Mouse (Mus musculus): ENCODE data around the gene Trim63. TPM values are rescaled to one million over a fixed set of nuclear protein-coding genes. Genes with fewer than 3 reads are reported as not detected.

Gene Trim63
- polyA plus RNA-seq, 1 experiment: 0.19 TPM

DNA sequence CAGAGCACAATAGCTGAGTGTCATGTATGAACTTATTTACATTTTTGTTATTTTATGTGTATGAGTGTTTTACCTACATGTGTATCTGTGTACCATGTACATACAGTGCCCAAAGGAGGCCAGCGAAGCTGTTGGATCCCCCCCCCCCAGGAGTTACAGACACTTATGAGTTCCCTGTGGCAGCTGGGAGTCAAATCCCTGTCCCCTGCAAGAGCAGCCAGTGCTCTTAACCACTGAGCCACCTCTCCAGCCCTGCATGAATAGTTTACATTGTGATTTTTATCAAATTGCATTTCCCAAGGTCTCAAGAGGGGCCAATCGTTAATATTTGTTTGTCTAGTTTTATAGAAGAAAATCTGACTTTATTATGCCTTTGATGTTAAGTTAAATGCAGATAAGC lies 8.0 kb upstream of the Trim63 start:
- no peaks in the 10 kb centered on the region for H3K36me3 ChIP-seq (ENCODE audit: control insufficient read depth, insufficient read depth)
- H3K27me3 ChIP-seq (ENCODE audit: control insufficient read depth, insufficient read depth, insufficient read length): no peaks in the 10 kb centered on the region
- no peak overlapping the region for H3ac ChIP-seq (ENCODE audit: control insufficient read depth, insufficient read length, low read depth)
- H3K79me2 ChIP-seq (ENCODE audit: control insufficient read depth, insufficient read depth): no peaks in the 10 kb centered on the region
- no peaks in the 10 kb centered on the region for H3K79me3 ChIP-seq (ENCODE audit: low read depth)
- TF ChIP-seq FOSL1 (IDR thresholded peaks at IDR 0.05; ENCODE audit: insufficient read depth, low read length, poor library complexity, severe bottlenecking) (no peak), MYOD1 (IDR thresholded peaks at IDR 0.05; ENCODE audit: control insufficient read depth, insufficient read length, low read depth) (no peak), CEBPB (IDR thresholded peaks at IDR 0.05; ENCODE audit: low read depth) (no peak), USF1 (IDR thresholded peaks at IDR 0.05; ENCODE audit: low read depth) (no peak), CTCF (IDR thresholded peaks at IDR 0.05; ENCODE audit: control insufficient read depth, insufficient read depth, insufficient read length) (no peak), MAX (IDR thresholded peaks at IDR 0.05) (no peak), MYOG (IDR thresholded peaks at IDR 0.05; ENCODE audit: control insufficient read depth, extremely low read depth, insufficient read length) (no peak)
- no peak overlapping the region for H3K4me3 ChIP-seq (ENCODE audit: insufficient read depth, poor library complexity, severe bottlenecking)

- Histone ChIP-seq H3K36me3 (ENCODE audit: control insufficient read depth, insufficient read depth) (no peaks in the 10 kb centered on the region), H3K4me3 (ENCODE audit: insufficient read depth, poor library complexity, severe bottlenecking) (no peak overlapping the region), H3K27me3 (ENCODE audit: control insufficient read depth, insufficient read depth, insufficient read length) (no peaks in the 10 kb centered on the region), H3K79me3 (ENCODE audit: low read depth) (no peaks in the 10 kb centered on the region), H3K79me2 (ENCODE audit: control insufficient read depth, insufficient read depth) (no peaks in the 10 kb centered on the region), H3ac (ENCODE audit: control insufficient read depth, insufficient read length, low read depth) (no peak overlapping the region)
- TF ChIP-seq USF1 (IDR thresholded peaks at IDR 0.05; ENCODE audit: low read depth) (no peak), CTCF (IDR thresholded peaks at IDR 0.05; ENCODE audit: control insufficient read depth, insufficient read depth, insufficient read length) (peak; percentile 40), CEBPB (IDR thresholded peaks at IDR 0.05; ENCODE audit: low read depth) (no peak)
These were observed 7.4 kb upstream of the Trim63 start for GRCm38 (mm10) chr4:134307367-134308072.

DNA sequence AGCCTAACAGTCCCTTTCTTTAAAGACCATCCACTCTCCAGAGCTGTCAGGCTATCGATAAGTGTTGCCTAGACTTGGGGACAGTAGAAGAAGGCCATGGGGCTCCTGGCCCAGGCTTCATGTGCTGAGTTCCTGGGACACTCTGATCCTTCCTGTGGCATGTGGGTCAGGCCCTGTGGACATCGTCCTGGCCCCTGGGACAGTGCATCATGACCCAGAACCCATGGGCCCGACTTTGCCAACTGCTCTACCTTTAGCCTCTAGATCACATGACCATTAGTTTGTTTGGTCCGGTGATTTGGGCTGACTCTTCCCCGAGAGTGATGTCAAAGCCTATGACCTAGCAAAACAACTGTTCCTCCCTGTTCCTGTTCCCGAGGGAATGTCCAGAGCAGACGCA lies 4.8 kb upstream of the Trim63 start:
- Histone ChIP-seq H3K79me2 (ENCODE audit: control insufficient read depth, insufficient read depth) (no peaks in the 10 kb centered on the region), H3K27me3 (ENCODE audit: control insufficient read depth, insufficient read depth, insufficient read length) (no peaks in the 10 kb centered on the region), H3K36me3 (ENCODE audit: control insufficient read depth, insufficient read depth) (no peaks in the 10 kb centered on the region), H3ac (ENCODE audit: control insufficient read depth, insufficient read length, low read depth) (no peak overlapping the region), H3K4me3 (ENCODE audit: insufficient read depth, poor library complexity, severe bottlenecking) (no peak overlapping the region), H3K79me3 (ENCODE audit: low read depth) (no peaks in the 10 kb centered on the region)
- TF ChIP-seq FOSL1 (IDR thresholded peaks at IDR 0.05; ENCODE audit: insufficient read depth, low read length, poor library complexity, severe bottlenecking) (no peak), CEBPB (IDR thresholded peaks at IDR 0.05; ENCODE audit: low read depth) (no peak), MYOG (IDR thresholded peaks at IDR 0.05; ENCODE audit: control insufficient read depth, extremely low read depth, insufficient read length) (no peak), MYOD1 (IDR thresholded peaks at IDR 0.05; ENCODE audit: control insufficient read depth, insufficient read length, low read depth) (no peak), MAX (IDR thresholded peaks at IDR 0.05) (no peak), USF1 (IDR thresholded peaks at IDR 0.05; ENCODE audit: low read depth) (no peak), CTCF (IDR thresholded peaks at IDR 0.05; ENCODE audit: control insufficient read depth, insufficient read depth, insufficient read length) (no peak)

DNA sequence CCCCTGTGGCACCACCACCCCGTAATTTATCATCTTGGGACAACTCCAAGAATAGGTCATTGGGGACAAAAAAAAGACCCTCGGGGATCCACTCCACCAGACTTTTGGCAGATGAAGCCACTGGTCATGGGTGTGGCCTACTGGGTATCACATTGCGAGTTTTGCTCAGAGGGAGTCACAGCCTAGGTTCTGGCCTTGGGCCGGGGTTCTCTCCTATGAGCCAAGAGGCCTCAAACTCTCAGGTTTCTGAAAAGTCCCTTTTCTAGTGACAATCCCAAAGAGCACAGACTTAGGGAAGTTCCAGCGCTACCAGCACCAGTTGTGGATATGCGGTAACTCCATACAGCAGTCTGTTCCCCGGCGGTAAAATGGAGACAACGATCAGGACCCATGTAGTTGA lies 4.3 kb upstream of the Trim63 start:
- TF ChIP-seq FOSL1 (IDR thresholded peaks at IDR 0.05; ENCODE audit: insufficient read depth, low read length, poor library complexity, severe bottlenecking): no peak
- Histone ChIP-seq H3K4me3 (ENCODE audit: insufficient read depth, poor library complexity, severe bottlenecking) (no peak overlapping the region), H3ac (ENCODE audit: control insufficient read depth, insufficient read length, low read depth) (no peak overlapping the region), H3K79me2 (ENCODE audit: control insufficient read depth, insufficient read depth) (no peaks in the 10 kb centered on the region), H3K27me3 (ENCODE audit: control insufficient read depth, insufficient read depth, insufficient read length) (no peaks in the 10 kb centered on the region), H3K36me3 (ENCODE audit: control insufficient read depth, insufficient read depth) (no peaks in the 10 kb centered on the region), H3K79me3 (ENCODE audit: low read depth) (no peaks in the 10 kb centered on the region)

DNA sequence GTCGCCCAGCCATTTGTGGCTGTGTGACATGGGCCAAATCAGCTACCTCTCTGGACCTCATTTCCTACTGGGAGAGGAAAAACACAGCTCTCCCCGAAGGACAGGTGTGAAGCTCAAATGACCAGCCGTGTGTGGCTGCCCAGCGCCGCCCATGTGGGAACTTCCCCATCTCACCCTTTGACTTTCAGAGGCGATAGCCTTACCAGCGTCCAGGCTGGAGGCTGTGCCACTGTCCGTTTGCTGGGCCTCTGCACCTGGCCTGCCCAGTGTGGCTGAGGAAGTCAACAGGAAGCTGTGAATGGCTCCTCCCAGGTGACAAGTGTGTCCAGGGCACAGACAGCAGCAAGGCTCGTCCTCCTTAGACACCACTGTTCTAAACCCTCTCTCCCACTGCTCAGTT lies 3.1 kb upstream of the Trim63 start:
- no peak for TF ChIP-seq MAX (IDR thresholded peaks at IDR 0.05)
- TF ChIP-seq CEBPB (IDR thresholded peaks at IDR 0.05; ENCODE audit: low read depth): no peak
- TF ChIP-seq USF1 (IDR thresholded peaks at IDR 0.05; ENCODE audit: low read depth): no peak
- no peak for TF ChIP-seq CTCF (IDR thresholded peaks at IDR 0.05; ENCODE audit: control insufficient read depth, insufficient read depth, insufficient read length)
- no peak for TF ChIP-seq FOSL1 (IDR thresholded peaks at IDR 0.05; ENCODE audit: insufficient read depth, low read length, poor library complexity, severe bottlenecking)
- TF ChIP-seq MYOD1 (IDR thresholded peaks at IDR 0.05; ENCODE audit: control insufficient read depth, insufficient read length, low read depth): no peak
- TF ChIP-seq MYOG (IDR thresholded peaks at IDR 0.05; ENCODE audit: control insufficient read depth, extremely low read depth, insufficient read length): no peak
- no peak overlapping the region for H3K4me3 ChIP-seq (ENCODE audit: insufficient read depth, poor library complexity, severe bottlenecking)
- H3K79me2 ChIP-seq (ENCODE audit: control insufficient read depth, insufficient read depth): no peaks in the 10 kb centered on the region
- H3ac ChIP-seq (ENCODE audit: control insufficient read depth, insufficient read length, low read depth): no peak overlapping the region
- H3K36me3 ChIP-seq (ENCODE audit: control insufficient read depth, insufficient read depth): no peaks in the 10 kb centered on the region
- H3K27me3 ChIP-seq (ENCODE audit: control insufficient read depth, insufficient read depth, insufficient read length): no peaks in the 10 kb centered on the region
- no peaks in the 10 kb centered on the region for H3K79me3 ChIP-seq (ENCODE audit: low read depth)

GRCm38 (mm10) chr4:134312341-134312740 lies 2.6 kb upstream of the Trim63 start:
- Histone ChIP-seq H3K79me3 (ENCODE audit: low read depth) (no peaks in the 10 kb centered on the region), H3K4me3 (ENCODE audit: insufficient read depth, poor library complexity, severe bottlenecking) (no peak overlapping the region), H3K36me3 (ENCODE audit: control insufficient read depth, insufficient read depth) (no peaks in the 10 kb centered on the region), H3ac (ENCODE audit: control insufficient read depth, insufficient read length, low read depth) (no peak overlapping the region), H3K27me3 (ENCODE audit: control insufficient read depth, insufficient read depth, insufficient read length) (no peaks in the 10 kb centered on the region), H3K79me2 (ENCODE audit: control insufficient read depth, insufficient read depth) (no peaks in the 10 kb centered on the region)
- no peak for TF ChIP-seq CEBPB (IDR thresholded peaks at IDR 0.05; ENCODE audit: low read depth)
- no peak for TF ChIP-seq FOSL1 (IDR thresholded peaks at IDR 0.05; ENCODE audit: insufficient read depth, low read length, poor library complexity, severe bottlenecking)
- no peak for TF ChIP-seq USF1 (IDR thresholded peaks at IDR 0.05; ENCODE audit: low read depth)
- TF ChIP-seq MAX (IDR thresholded peaks at IDR 0.05): no peak
- TF ChIP-seq MYOG (IDR thresholded peaks at IDR 0.05; ENCODE audit: control insufficient read depth, extremely low read depth, insufficient read length): no peak
- TF ChIP-seq MYOD1 (IDR thresholded peaks at IDR 0.05; ENCODE audit: control insufficient read depth, insufficient read length, low read depth): no peak
- no peak for TF ChIP-seq CTCF (IDR thresholded peaks at IDR 0.05; ENCODE audit: control insufficient read depth, insufficient read depth, insufficient read length)
